Mouse (Mus musculus) subcutaneous adipose tissue, adult 2 months (tissue): Measurements from ENCODE around the gene Pxdn. TPM values are rescaled to one million over a fixed set of nuclear protein-coding genes. Genes with fewer than 3 reads are reported as not detected.

ENCODE experiments used
- polyA plus RNA-seq: library from polyadenylated mRNA; depleted of rRNA; stranded (reverse); fragments of >200 nt; gene quantifications from 2 replicates; pipeline ENCODE4 v1.2.3, GENCODE M21; 2012; ENCODE audit warnings: low replicate concordance; rRNA removed

Gene Pxdn
- 206 and 247 TPM in 2 replicates for polyA plus RNA-seq

DNA sequence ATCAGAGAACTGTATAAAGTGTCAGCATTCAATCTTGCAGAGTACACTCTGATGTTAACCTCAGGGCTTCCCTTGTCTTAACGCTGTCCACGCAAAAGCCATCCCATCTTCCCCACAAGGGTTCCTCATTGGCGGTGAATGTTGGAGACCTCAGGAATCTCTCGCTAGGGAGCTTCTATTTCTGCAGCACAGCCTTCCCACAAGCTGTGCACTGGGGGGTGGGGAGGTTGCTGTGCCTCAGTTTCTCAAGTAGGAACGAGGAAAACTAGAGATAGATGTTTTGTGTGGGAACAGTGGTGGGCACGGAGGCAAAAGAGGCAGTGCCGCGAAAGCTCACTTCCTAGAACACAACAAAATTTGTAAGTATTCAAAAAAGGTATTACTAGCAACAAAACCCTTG lies at the start of gene Pxdn:
Pxdn (plus strand) TSS at position 301 of the 400 bp plus-strand sequence.

Other genes starting within 250 kb of the Pxdn start
- gene Tpo, start 195.0 kb downstream of the Pxdn start, polyA plus RNA-seq = 0.23 TPM in 1 of 2 replicates, not detected in the other